Mouse (Mus musculus): ENCODE data around the gene Nub1. TPM values are rescaled to one million over a fixed set of nuclear protein-coding genes. Genes with fewer than 3 reads are reported as not detected.

Nub1 gene
- polyA plus RNA-seq, 1 experiment from 2014 or later, result 27.1 TPM

- Histone ChIP-seq H3K27ac (ENCODE audit: low read length) (no peak overlapping the region), H3K9ac (ENCODE audit: low read length) (peak overlapping the region; percentile 64), H3K4me1 (ENCODE audit: control insufficient read depth, insufficient read depth, low read length) (peaks cover 37% of the 10 kb centered on the region), H3K4me2 (ENCODE audit: low read depth, low read length) (peak overlapping the region; percentile 84), H3K4me3 (ENCODE audit: low read length) (peak overlapping the region; percentile 50), H3K27me3 (ENCODE audit: control insufficient read depth, insufficient read depth, low read length) (peaks cover 20% of the 10 kb centered on the region), H3K36me3 (ENCODE audit: control insufficient read depth, insufficient read depth) (no peaks in the 10 kb centered on the region), H3K9me3 (replicated peaks; ENCODE audit: control insufficient read depth, low read length) (no peaks in the 10 kb centered on the region)
- WGBS, result 1% methylated on average over 49 of the region's 49 CpGs
- ATAC-seq (replicated peaks; ENCODE audit: extremely low read depth, insufficient read depth, low FRiP score), result no peak
These were observed 44.6 kb downstream of the Nub1 start for GRCm38 (mm10) chr5:24729797-24730487.

DNA sequence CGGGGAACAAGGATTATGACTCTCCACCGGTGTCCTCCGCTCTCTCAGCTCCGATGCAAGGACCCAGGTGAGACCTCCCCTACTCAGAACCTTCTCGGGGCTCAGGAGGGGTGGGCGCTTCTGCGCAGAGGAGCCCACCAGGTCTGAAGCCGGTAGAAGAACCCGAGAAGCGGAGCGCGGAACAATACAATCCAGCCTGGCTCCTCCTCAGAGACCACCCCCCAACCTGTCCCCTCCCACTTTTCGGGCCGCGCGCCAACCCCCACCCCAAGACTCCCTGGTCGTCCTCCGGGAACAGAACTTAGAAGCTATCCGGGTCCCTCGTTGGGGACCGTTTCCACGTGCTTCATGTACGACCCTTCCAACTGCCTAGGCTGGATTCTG is 45.1 kb downstream of the Nub1 start, which contains the start of gene Wdr86:
Gene Wdr86 (minus strand): TSS at position 240 of the 384 bp plus-strand sequence.
- H3K4me1 ChIP-seq (ENCODE audit: control insufficient read depth, insufficient read depth, low read length), result peaks cover 32% of the 10 kb centered on the region
- no peaks in the 10 kb centered on the region for H3K9me3 ChIP-seq (replicated peaks; ENCODE audit: control insufficient read depth, low read length)
- H3K27me3 ChIP-seq (ENCODE audit: control insufficient read depth, insufficient read depth, low read length), result peaks cover 20% of the 10 kb centered on the region
- 2% methylated on average over 23 of the region's 23 CpGs for WGBS
- H3K4me3 ChIP-seq (ENCODE audit: low read length), result peak within 1 kb of the TSS; percentile 50
- ATAC-seq (replicated peaks; ENCODE audit: extremely low read depth, insufficient read depth, low FRiP score), result peak; percentile 28; the same call in 1 of the 2 replicates
- H3K36me3 ChIP-seq (ENCODE audit: control insufficient read depth, insufficient read depth), result no peaks in the 10 kb centered on the region
- peak within 1 kb of the TSS; percentile 84 for H3K4me2 ChIP-seq (ENCODE audit: low read depth, low read length)
- H3K9ac ChIP-seq (ENCODE audit: low read length), result peak within 1 kb of the TSS; percentile 64
- H3K27ac ChIP-seq (ENCODE audit: low read length), result no peak within 1 kb of the TSS

- H3K9me3 ChIP-seq (replicated peaks; ENCODE audit: control insufficient read depth, low read length), result no peaks in the 10 kb centered on the region
- WGBS, result 6% methylated on average over 15 of the region's 15 CpGs
- H3K4me2 ChIP-seq (ENCODE audit: low read depth, low read length), result peak overlapping the region; percentile 84
- no peak for ATAC-seq (replicated peaks; ENCODE audit: extremely low read depth, insufficient read depth, low FRiP score)
- H3K27me3 ChIP-seq (ENCODE audit: control insufficient read depth, insufficient read depth, low read length), result peaks cover 20% of the 10 kb centered on the region
- peak overlapping the region; percentile 50 for H3K4me3 ChIP-seq (ENCODE audit: low read length)
- peaks cover 27% of the 10 kb centered on the region for H3K4me1 ChIP-seq (ENCODE audit: control insufficient read depth, insufficient read depth, low read length)
- no peaks in the 10 kb centered on the region for H3K36me3 ChIP-seq (ENCODE audit: control insufficient read depth, insufficient read depth)
- H3K9ac ChIP-seq (ENCODE audit: low read length), result peak overlapping the region; percentile 64
- no peak overlapping the region for H3K27ac ChIP-seq (ENCODE audit: low read length)
These were observed 45.7 kb downstream of the Nub1 start for GRCm38 (mm10) chr5:24730986-24731385.

- Histone ChIP-seq H3K9me3 (replicated peaks; ENCODE audit: control insufficient read depth, low read length) (no peaks in the 10 kb centered on the region), H3K4me1 (ENCODE audit: control insufficient read depth, insufficient read depth, low read length) (peaks cover 23% of the 10 kb centered on the region), H3K9ac (ENCODE audit: low read length) (no peak overlapping the region), H3K36me3 (ENCODE audit: control insufficient read depth, insufficient read depth) (no peaks in the 10 kb centered on the region), H3K27me3 (ENCODE audit: control insufficient read depth, insufficient read depth, low read length) (peaks cover 20% of the 10 kb centered on the region), H3K27ac (ENCODE audit: low read length) (no peak overlapping the region; the same call in 1 of the 2 replicates), H3K4me2 (ENCODE audit: low read depth, low read length) (no peak overlapping the region), H3K4me3 (ENCODE audit: low read length) (no peak overlapping the region)
- WGBS, result 9% methylated on average over 8 of the region's 8 CpGs
- ATAC-seq (replicated peaks; ENCODE audit: extremely low read depth, insufficient read depth, low FRiP score), result no peak
These were observed 47.8 kb downstream of the Nub1 start for GRCm38 (mm10) chr5:24733134-24733533.

DNA sequence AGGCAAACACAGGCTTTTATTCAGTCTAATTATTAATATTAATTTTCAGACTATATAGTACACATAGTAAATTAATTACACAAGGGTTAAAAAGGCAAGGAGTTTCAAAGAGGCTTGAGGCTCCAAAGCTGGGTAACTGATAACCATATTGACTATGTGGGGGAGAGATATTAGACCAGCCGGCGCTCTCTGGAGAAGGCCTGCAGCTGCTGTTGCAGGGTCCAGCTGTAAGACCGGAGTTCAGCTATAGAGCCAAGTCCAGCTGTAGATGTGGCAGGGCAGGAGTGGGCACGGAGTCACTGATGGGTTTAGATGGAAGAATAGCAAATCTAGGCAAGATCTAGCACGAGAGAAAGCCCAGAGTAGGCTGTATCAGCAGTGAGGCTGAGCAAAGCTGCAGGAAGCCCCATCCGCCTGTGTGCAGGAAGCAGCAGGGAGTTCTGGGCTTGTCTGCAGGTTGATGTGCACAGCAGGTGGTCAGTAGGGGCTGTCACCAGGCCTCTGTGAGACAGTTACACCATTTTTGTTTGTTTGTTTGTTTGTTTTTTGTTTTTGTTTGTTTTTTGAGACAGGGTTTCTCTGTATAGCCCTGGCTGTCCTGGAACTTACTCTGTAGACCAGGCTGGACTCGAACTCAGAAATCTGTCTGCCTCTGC is 48.6 kb downstream of the Nub1 start:
- H3K4me1 ChIP-seq (ENCODE audit: control insufficient read depth, insufficient read depth, low read length), result peaks cover 25% of the 10 kb centered on the region
- whole genome bisulfite sequencing, result 53% methylated on average over 7 of the region's 7 CpGs
- peaks cover 20% of the 10 kb centered on the region for H3K27me3 ChIP-seq (ENCODE audit: control insufficient read depth, insufficient read depth, low read length)
- H3K4me3 ChIP-seq (ENCODE audit: low read length), result no peak overlapping the region
- no peak overlapping the region for H3K27ac ChIP-seq (ENCODE audit: low read length)
- no peak for ATAC-seq (replicated peaks; ENCODE audit: extremely low read depth, insufficient read depth, low FRiP score)
- no peak overlapping the region for H3K9ac ChIP-seq (ENCODE audit: low read length)
- H3K9me3 ChIP-seq (replicated peaks; ENCODE audit: control insufficient read depth, low read length), result no peaks in the 10 kb centered on the region
- no peaks in the 10 kb centered on the region for H3K36me3 ChIP-seq (ENCODE audit: control insufficient read depth, insufficient read depth)
- no peak overlapping the region for H3K4me2 ChIP-seq (ENCODE audit: low read depth, low read length)

DNA sequence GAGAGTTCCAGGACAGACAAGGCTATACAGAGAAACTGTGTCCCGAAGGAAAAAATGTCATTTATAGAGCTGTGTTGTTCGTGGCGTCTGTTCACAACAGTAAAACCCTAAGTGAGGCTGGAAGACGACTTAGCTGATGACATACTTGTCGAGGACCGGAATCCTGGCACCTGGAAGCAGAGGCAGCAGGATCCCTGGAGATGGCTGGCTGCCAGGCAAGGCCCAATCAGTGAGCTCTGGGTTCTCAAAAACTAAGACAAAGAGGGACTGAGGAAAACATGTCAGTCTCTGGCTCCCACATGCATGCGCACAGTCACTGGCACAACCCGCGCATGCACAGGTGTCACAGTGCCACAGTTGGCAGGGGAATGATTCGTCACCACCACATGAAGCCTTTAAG is 52.3 kb downstream of the Nub1 start:
- H3K9me3 ChIP-seq (replicated peaks; ENCODE audit: control insufficient read depth, low read length), result no peaks in the 10 kb centered on the region
- H3K4me3 ChIP-seq (ENCODE audit: low read length), result no peak overlapping the region
- H3K27me3 ChIP-seq (ENCODE audit: control insufficient read depth, insufficient read depth, low read length), result no peaks in the 10 kb centered on the region
- peaks cover 21% of the 10 kb centered on the region for H3K4me1 ChIP-seq (ENCODE audit: control insufficient read depth, insufficient read depth, low read length)
- H3K9ac ChIP-seq (ENCODE audit: low read length), result no peak overlapping the region
- WGBS, result 84% methylated on average over 10 of the region's 10 CpGs
- H3K4me2 ChIP-seq (ENCODE audit: low read depth, low read length), result no peak overlapping the region
- no peak for ATAC-seq (replicated peaks; ENCODE audit: extremely low read depth, insufficient read depth, low FRiP score)
- no peak overlapping the region for H3K27ac ChIP-seq (ENCODE audit: low read length)
- H3K36me3 ChIP-seq (ENCODE audit: control insufficient read depth, insufficient read depth), result no peaks in the 10 kb centered on the region

- ATAC-seq (replicated peaks; ENCODE audit: extremely low read depth, insufficient read depth, low FRiP score), result no peak
- WGBS, result 67% methylated on average over 1 of the region's 1 CpGs
- Histone ChIP-seq H3K4me3 (ENCODE audit: low read length) (no peak overlapping the region), H3K4me2 (ENCODE audit: low read depth, low read length) (no peak overlapping the region), H3K27ac (ENCODE audit: low read length) (peak overlapping the region; percentile 88), H3K9ac (ENCODE audit: low read length) (no peak overlapping the region), H3K9me3 (replicated peaks; ENCODE audit: control insufficient read depth, low read length) (no peaks in the 10 kb centered on the region), H3K36me3 (ENCODE audit: control insufficient read depth, insufficient read depth) (no peaks in the 10 kb centered on the region), H3K27me3 (ENCODE audit: control insufficient read depth, insufficient read depth, low read length) (no peaks in the 10 kb centered on the region), H3K4me1 (ENCODE audit: control insufficient read depth, insufficient read depth, low read length) (peaks cover 14% of the 10 kb centered on the region)
These were observed 53.2 kb downstream of the Nub1 start for GRCm38 (mm10) chr5:24738517-24738916.

DNA sequence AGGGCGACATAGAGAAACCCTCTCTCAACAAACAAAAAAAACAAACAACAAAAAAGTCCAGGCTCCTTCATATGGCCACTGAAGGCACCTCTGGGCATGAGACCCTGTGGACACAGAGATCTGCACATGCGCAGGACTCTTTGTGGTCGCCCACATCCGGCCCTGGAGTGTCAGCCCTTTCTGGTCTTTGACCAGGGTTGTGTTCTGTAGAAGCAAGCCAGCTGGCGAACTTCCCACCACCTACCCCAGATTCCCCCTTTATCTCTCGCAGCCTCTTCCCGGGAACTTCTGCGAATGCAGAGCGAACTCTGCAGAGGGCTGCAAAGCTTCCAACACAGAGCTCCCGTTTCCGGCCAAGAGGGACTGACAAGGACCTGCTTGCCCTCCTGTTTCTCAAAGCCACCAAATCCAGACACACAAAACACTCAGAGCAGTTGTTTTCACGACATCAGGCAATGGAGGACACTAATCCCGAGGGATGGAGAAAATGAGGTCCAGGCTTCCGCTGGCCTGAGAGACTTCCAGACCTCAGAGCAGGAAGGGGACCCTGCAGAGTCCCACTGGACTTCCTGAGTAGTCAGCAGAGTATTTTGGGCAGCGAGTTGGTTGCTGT is 53.9 kb downstream of the Nub1 start:
- no peaks in the 10 kb centered on the region for H3K27me3 ChIP-seq (ENCODE audit: control insufficient read depth, insufficient read depth, low read length)
- ATAC-seq (replicated peaks; ENCODE audit: extremely low read depth, insufficient read depth, low FRiP score), result peak; percentile 90
- H3K4me1 ChIP-seq (ENCODE audit: control insufficient read depth, insufficient read depth, low read length), result peaks cover 14% of the 10 kb centered on the region
- H3K36me3 ChIP-seq (ENCODE audit: control insufficient read depth, insufficient read depth), result no peaks in the 10 kb centered on the region
- WGBS, result 9% methylated on average over 15 of the region's 15 CpGs
- no peaks in the 10 kb centered on the region for H3K9me3 ChIP-seq (replicated peaks; ENCODE audit: control insufficient read depth, low read length)
- peak overlapping the region; percentile 35 for H3K4me3 ChIP-seq (ENCODE audit: low read length)
- peak overlapping the region; percentile 66 for H3K4me2 ChIP-seq (ENCODE audit: low read depth, low read length)
- H3K9ac ChIP-seq (ENCODE audit: low read length), result peak overlapping the region; percentile 62
- peak overlapping the region; percentile 88 for H3K27ac ChIP-seq (ENCODE audit: low read length)

All from heart, embryonic 16.5 days (tissue).